Mouse (Mus musculus) heart, postnatal 0 days (tissue): ENCODE data around the gene Gm13694.
"Not testable (repeated sequence)": the region's sequence is repeated elsewhere in the genome, so short reads cannot be mapped to it uniquely, and the experiment has no call there.

Experiments used
- CTCF ChIP-seq: IDR thresholded peaks from 2 replicates; pipeline ENCODE4 v1.5.1; 2016; ENCODE audit warnings: antibody characterized with exemption, control low read depth, low read depth
- EP300 ChIP-seq: IDR thresholded peaks from 2 replicates; pipeline ENCODE4 v1.6.1; 2016; ENCODE audit warnings: antibody characterized with exemption, low read depth

GRCm38 (mm10) chr2:83972823-83973222, 5.9 kb upstream of the Gm13694 start, which contains the start of gene Gm13696:
- not testable (repeated sequence) for TF ChIP-seq EP300, CTCF
